Mouse (Mus musculus): ENCODE measurements around the gene Gm17374. TPM values are rescaled to one million over a fixed set of nuclear protein-coding genes. Genes with fewer than 3 reads are reported as not detected.
A peak's percentile ranks its signal among the peaks of the same experiment; 100 is the strongest.
"Not testable (repeated sequence)": the region's sequence is repeated elsewhere in the genome, so short reads cannot be mapped to it uniquely, and the experiment has no call there.

Gm17374 gene
- polyA plus RNA-seq, 1 experiment: not detected

- TF ChIP-seq POLR2AphosphoS2 (IDR thresholded peaks at IDR 0.05; ENCODE audit: insufficient read length, low read depth): no peak
- TF ChIP-seq USF1 (IDR thresholded peaks at IDR 0.05; ENCODE audit: low read depth): no peak
- no peak for TF ChIP-seq REST (IDR thresholded peaks at IDR 0.05; ENCODE audit: insufficient read depth, insufficient read length)
- no peak for TF ChIP-seq MYOG (IDR thresholded peaks at IDR 0.05; ENCODE audit: control insufficient read depth in 1 of 3, insufficient read depth in 1 of 3, insufficient read length in 2 of 3, low read depth in 2 of 3)
- TF ChIP-seq TCF12 (IDR thresholded peaks at IDR 0.05; ENCODE audit: insufficient read depth, poor library complexity, severe bottlenecking): no peak
- TF ChIP-seq E2F4 (IDR thresholded peaks at IDR 0.05; ENCODE audit: insufficient read depth): no peak
- TF ChIP-seq MYOD1 (IDR thresholded peaks at IDR 0.05; ENCODE audit: control insufficient read depth in 1 of 3, insufficient read length in 2 of 3, low read depth in 2 of 3): no peak
- no peak for TF ChIP-seq TCF3 (IDR thresholded peaks at IDR 0.05; ENCODE audit: insufficient read length, low read depth)
- no peak for TF ChIP-seq POLR2A (IDR thresholded peaks at IDR 0.05; ENCODE audit: insufficient read length, low read depth)
- TF ChIP-seq SRF (IDR thresholded peaks at IDR 0.05; ENCODE audit: control insufficient read depth, insufficient read length, low read depth): no peak
- TF ChIP-seq MAX (IDR thresholded peaks at IDR 0.05; ENCODE audit: low read depth): no peak
Observed at GRCm38 (mm10) chr2:140170803-140171553, 19.1 kb downstream of the Gm17374 start.

DNA sequence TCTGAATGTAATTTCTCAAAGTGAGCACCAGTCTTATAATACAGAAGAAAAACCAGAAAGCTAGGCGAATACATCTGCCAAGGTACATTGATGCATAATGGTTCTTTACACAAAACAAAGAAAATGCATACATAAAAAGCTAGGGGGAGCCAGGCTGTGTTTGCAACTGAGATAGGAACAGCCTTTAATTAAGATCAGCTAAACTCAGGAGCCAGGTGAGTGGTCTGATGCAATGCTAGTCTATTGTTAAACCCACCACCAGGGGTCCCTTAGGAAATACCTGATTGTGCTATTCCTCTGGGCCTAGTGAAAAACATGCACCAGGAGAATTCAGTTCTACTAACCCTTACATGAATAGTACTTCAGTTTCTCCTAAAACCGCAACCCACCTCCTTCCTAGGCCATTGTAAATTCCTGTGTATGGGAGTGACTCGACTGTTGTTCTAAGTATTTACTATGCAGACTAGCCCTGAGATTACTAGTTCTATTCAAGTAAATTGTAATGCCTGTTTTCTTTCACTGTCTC, 33.9 kb downstream of the Gm17374 start:
- H3K79me2 ChIP-seq (ENCODE audit: control insufficient read depth, insufficient read depth); H3K4me3 ChIP-seq; H3K27me3 ChIP-seq (ENCODE audit: control insufficient read depth, insufficient read depth, insufficient read length); H3ac ChIP-seq (ENCODE audit: control insufficient read depth, insufficient read length); H3K4me2 ChIP-seq (ENCODE audit: low read depth): not testable (repeated sequence)
- peaks cover 18% of the 10 kb centered on the region for H3K36me3 ChIP-seq (ENCODE audit: control insufficient read depth, insufficient read depth)

More at GRCm38 (mm10) chr2:140170803-140171553, 19.1 kb downstream of the Gm17374 start:
- Histone ChIP-seq H3K79me2 (ENCODE audit: control insufficient read depth, insufficient read depth) (peaks cover 50% of the 10 kb centered on the region), H3K4me3 (peak overlapping the region; percentile 86), H3K36me3 (ENCODE audit: control insufficient read depth, insufficient read depth) (peaks cover 21% of the 10 kb centered on the region), H3K27me3 (ENCODE audit: control insufficient read depth, insufficient read depth, insufficient read length) (no peaks in the 10 kb centered on the region), H3K4me2 (ENCODE audit: low read depth) (peak overlapping the region; percentile 81), H3ac (ENCODE audit: control insufficient read depth, insufficient read length) (peak overlapping the region; percentile 51)

- no peak for TF ChIP-seq E2F4 (IDR thresholded peaks at IDR 0.05; ENCODE audit: insufficient read depth)
- TF ChIP-seq POLR2A (IDR thresholded peaks at IDR 0.05; ENCODE audit: insufficient read length, low read depth): no peak
- TF ChIP-seq MYOD1 (IDR thresholded peaks at IDR 0.05; ENCODE audit: control insufficient read depth in 1 of 3, insufficient read length in 2 of 3, low read depth in 2 of 3): no peak
- no peak for TF ChIP-seq REST (IDR thresholded peaks at IDR 0.05; ENCODE audit: insufficient read depth, insufficient read length)
- Histone ChIP-seq H3K4me2 (ENCODE audit: low read depth) (no peak overlapping the region), H3K36me3 (ENCODE audit: control insufficient read depth, insufficient read depth) (peaks cover 17% of the 10 kb centered on the region), H3K79me2 (ENCODE audit: control insufficient read depth, insufficient read depth) (no peaks in the 10 kb centered on the region), H3K4me3 (no peak overlapping the region), H3K27me3 (ENCODE audit: control insufficient read depth, insufficient read depth, insufficient read length) (no peaks in the 10 kb centered on the region), H3ac (ENCODE audit: control insufficient read depth, insufficient read length) (no peak overlapping the region)
Observed at GRCm38 (mm10) chr2:140200713-140201112, 48.9 kb downstream of the Gm17374 start.

- Histone ChIP-seq H3K36me3 (ENCODE audit: control insufficient read depth, insufficient read depth) (peaks cover 21% of the 10 kb centered on the region), H3ac (ENCODE audit: control insufficient read depth, insufficient read length) (no peak overlapping the region), H3K4me3 (no peak overlapping the region), H3K27me3 (ENCODE audit: control insufficient read depth, insufficient read depth, insufficient read length) (no peaks in the 10 kb centered on the region), H3K4me2 (ENCODE audit: low read depth) (no peak overlapping the region), H3K79me2 (ENCODE audit: control insufficient read depth, insufficient read depth) (no peaks in the 10 kb centered on the region)
- TF ChIP-seq USF1 (IDR thresholded peaks at IDR 0.05; ENCODE audit: low read depth) (no peak), MAX (IDR thresholded peaks at IDR 0.05; ENCODE audit: low read depth) (no peak), MYOG (IDR thresholded peaks at IDR 0.05; ENCODE audit: control insufficient read depth in 1 of 3, insufficient read depth in 1 of 3, insufficient read length in 2 of 3, low read depth in 2 of 3) (peak in 1 of 3 experiments; percentile 47), E2F4 (IDR thresholded peaks at IDR 0.05; ENCODE audit: insufficient read depth) (no peak), MYOD1 (IDR thresholded peaks at IDR 0.05; ENCODE audit: control insufficient read depth in 1 of 3, insufficient read length in 2 of 3, low read depth in 2 of 3) (peak in 1 of 3 experiments; percentile 24), POLR2AphosphoS2 (IDR thresholded peaks at IDR 0.05; ENCODE audit: insufficient read length, low read depth) (no peak)
Observed at GRCm38 (mm10) chr2:140202573-140202972, 50.7 kb downstream of the Gm17374 start.

Other genes starting within 250 kb of the Gm17374 start
- gene Tasp1, start 85.2 kb upstream of the Gm17374 start, polyA plus RNA-seq (2012; fragmentation: generic; extraction: Trizol): 3.8 TPM
- gene Esf1, start 18.5 kb downstream of the Gm17374 start, polyA plus RNA-seq (2012; fragmentation: generic; extraction: Trizol): 5.7 TPM
- gene Ndufaf5, start 18.6 kb downstream of the Gm17374 start, polyA plus RNA-seq (2012; fragmentation: generic; extraction: Trizol): 22.0 TPM
- gene Sel1l2, start 237.7 kb downstream of the Gm17374 start, polyA plus RNA-seq (2012; fragmentation: generic; extraction: Trizol): not detected
- 0.96 TPM for gene Macrod2, start 243.3 kb downstream of the Gm17374 start, polyA plus RNA-seq (2012; fragmentation: generic; extraction: Trizol)